17 mouse cellular contexts compared by ENCODE assay signal in the genomic region with DNA sequence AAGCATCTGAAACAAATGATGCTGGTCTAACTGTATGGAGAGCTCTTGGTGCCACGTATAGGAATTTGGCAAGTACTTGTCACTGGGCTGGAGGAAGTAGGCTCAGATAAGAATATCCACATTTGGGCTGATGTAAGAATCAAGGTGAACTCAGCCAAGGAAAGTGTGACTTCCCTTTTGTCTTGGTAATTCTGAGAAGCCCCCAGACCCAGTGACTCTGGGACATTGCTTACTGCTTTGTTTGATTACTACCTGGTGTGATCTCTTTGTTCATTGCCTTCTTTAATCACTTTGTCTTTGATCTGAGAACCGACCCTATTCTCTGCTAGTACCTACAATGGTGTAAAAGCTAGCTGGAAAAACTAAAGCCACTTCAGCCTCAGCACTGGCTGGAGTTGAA. TPM values are rescaled to one million over a fixed set of nuclear protein-coding genes. Genes with fewer than 3 reads are reported as not detected.
DNase-seq lines count a peak whose midpoint lies in the region.
"Had no signal": no experiment of that assay in that cellular context is flagged by ENCODE, and none has a peak within 500 bp of the region (broad histone marks: within the 10 kb centered on the region; RNA-seq: fewer than 3 reads in every experiment).

No protein-coding gene starts in this region.

- DNase-seq in heart, adult 11 months = peak; percentile 48
- DNase-seq in heart, postnatal 36 days = no peak
- DNase-seq in ES-CJ7 (ENCODE audit: low read depth, low spot score) = peak; percentile 55
- peak; percentile 64 for DNase-seq in R1 (ENCODE audit: low read depth, low spot score)
- no peak for DNase-seq in kidney, adult 11 months
- DNase-seq in thymus, postnatal 36 days = no peak
- DNase-seq: adrenal gland, adult 8-10 months; adrenal gland, postnatal 14 days; adrenal gland, postnatal 36 days; B cell, adult 2 months; cerebellum, adult 11-12 months; cerebellum, adult 2 months; cerebellum, adult 9-10 months; cerebellum, postnatal 10 days; cerebellum, postnatal 25 days; forebrain, postnatal 0 days had no signal

- intact Hi-C loops in heart, postnatal 36 days (cut with DNase I) = no loop called here

RNA-seq across cellular contexts. Expression of gene Vstm5, which starts 13.9 kb away (rescaled TPM):
- total RNA-seq in heart, postnatal 36 days (2021) = under 1 TPM; 0.19 to 0.38 TPM
- total RNA-seq: CH12.LX had no signal

RNA-seq across cellular contexts. Expression of gene Med17, which starts 54.8 kb away (rescaled TPM):
- total RNA-seq in heart, postnatal 36 days (2021) = 10 to 100 TPM; 15.0 to 17.9 TPM

Comparison
In these comparisons a context has a peak if more than half of its experiments do, and no peak if none do; other contexts are left out.
1. DNase-seq: peak in heart, adult 11 months (single experiment), ES-CJ7 (single experiment) and R1 (single experiment); none in heart, postnatal 36 days (0 of 2), kidney, adult 11 months (single experiment) and thymus, postnatal 36 days (0 of 2).